Mouse (Mus musculus) heart, adult 2 months (tissue): ENCODE measurements around the gene Dusp14.

Experiments
- CTCF ChIP-seq: fragments of 200-600 bp; IDR thresholded peaks from 2 replicates; pipeline ENCODE4 v1.8.1; 2022; ENCODE audit warnings: antibody characterized with exemption, mild to moderate bottlenecking, moderate library complexity
- POLR2A ChIP-seq: fragments of 200-500 bp; IDR thresholded peaks from 2 replicates; pipeline ENCODE4 v1.6.1; 2011; ENCODE audit warnings: mild to moderate bottlenecking, low read depth, low read length, control low read depth; ENCODE audit not compliant: insufficient read depth

GRCm38 (mm10) chr11:83998993-83999392 lies 70.1 kb downstream of the Dusp14 start:
- TF ChIP-seq POLR2A (no peak), CTCF (no peak)
